Mouse (Mus musculus) embryonic facial prominence, embryonic 13.5 days (tissue): ENCODE results near the gene Nlgn1. TPM values are rescaled to one million over a fixed set of nuclear protein-coding genes. Genes with fewer than 3 reads are reported as not detected.
"Not testable (repeated sequence)": the region's sequence is repeated elsewhere in the genome, so short reads cannot be mapped to it uniquely, and the experiment has no call there.

Experiments used
- ATAC-seq: fragments of 200-750 bp; cut with Nextera tagmentation; 2 replicates; pipeline ENCODE4 v1.8.0; 2017; ENCODE audit warnings: low read depth; ENCODE audit not compliant: insufficient number of reproducible peaks, insufficient read depth, low FRiP score, low TSS enrichment
- H3K27ac ChIP-seq: fragments of 300-500 bp; sonication (generic); 2 replicates; pipeline ENCODE4 v1.5.1; 2015; ENCODE audit warnings: moderate library complexity, mild to moderate bottlenecking, inconsistent platforms
- H3K27me3 ChIP-seq: fragments of 300-500 bp; sonication (generic); 2 replicates; pipeline ENCODE4 v1.6.1; 2015; ENCODE audit warnings: mild to moderate bottlenecking, inconsistent platforms
- H3K36me3 ChIP-seq: fragments of 300-500 bp; sonication (generic); 2 replicates; pipeline ENCODE4 v1.6.1; 2015; ENCODE audit warnings: mild to moderate bottlenecking, inconsistent platforms
- H3K4me1 ChIP-seq: fragments of 300-500 bp; sonication (generic); 2 replicates; pipeline ENCODE4 v1.6.1; 2015; ENCODE audit warnings: inconsistent platforms
- H3K4me2 ChIP-seq: fragments of 300-500 bp; sonication (generic); 2 replicates; pipeline ENCODE4 v1.6.1; 2015; ENCODE audit warnings: moderate library complexity, mild to moderate bottlenecking, inconsistent platforms
- H3K4me3 ChIP-seq: fragments of 300-500 bp; sonication (generic); 2 replicates; pipeline ENCODE4 v1.5.1; 2015; ENCODE audit warnings: mild to moderate bottlenecking, inconsistent platforms
- H3K9ac ChIP-seq: fragments of 300-500 bp; sonication (generic); 2 replicates; pipeline ENCODE4 v1.6.1; 2015; ENCODE audit warnings: mild to moderate bottlenecking, inconsistent platforms
- H3K9me3 ChIP-seq: fragments of 300-500 bp; sonication (generic); 2 replicates; pipeline ENCODE4 v1.6.1; 2016; ENCODE audit warnings: inconsistent platforms
- WGBS: fragments of 180-500 bp; shearing (Covaris S2); methylation state at CpG from one replicate; pipeline ENCODE4 v1.1.7; 2015; ENCODE audit warnings: mixed read lengths; 5-methylcytosine and 5-hydroxymethylcytosine counted together
- polyA plus RNA-seq: library from polyadenylated mRNA; unstranded; fragments of >200 nt; fragmentation: Nextera tagmentation; extraction: Ambion mirVana; gene quantifications from 2 replicates; pipeline ENCODE4 v1.2.1, GENCODE M21; 2015

Nlgn1 gene
- polyA plus RNA-seq, 1 experiment from 2014 or later: 2.7 TPM

DNA sequence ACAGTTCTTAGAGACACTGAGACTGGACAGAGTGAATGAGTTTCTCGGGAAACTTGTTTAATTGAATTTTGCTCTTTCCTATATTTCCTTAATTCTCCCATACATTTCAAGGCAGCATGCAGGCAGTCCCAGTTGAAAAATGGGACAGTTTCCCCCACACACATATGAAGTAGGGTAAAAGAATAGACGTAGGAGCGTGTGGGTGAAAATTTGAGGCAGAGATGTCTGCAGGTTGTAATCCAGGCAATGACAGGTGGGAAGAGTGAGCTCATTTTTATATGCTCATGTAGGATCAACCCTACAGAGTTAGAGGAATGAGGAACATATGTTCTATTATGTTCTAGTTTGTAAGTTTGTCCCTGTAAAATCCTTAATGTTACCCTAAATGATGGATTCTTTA is 757.4 kb downstream of the Nlgn1 start:
- WGBS: 79% methylated on average over 3 of the region's 3 CpGs
- no peak overlapping the region for H3K27ac ChIP-seq
- H3K9ac ChIP-seq: no peak overlapping the region
- H3K4me1 ChIP-seq: no peaks in the 10 kb centered on the region
- H3K36me3 ChIP-seq: no peaks in the 10 kb centered on the region
- H3K4me3 ChIP-seq: no peak overlapping the region
- H3K4me2 ChIP-seq: no peak overlapping the region
- H3K27me3 ChIP-seq: no peaks in the 10 kb centered on the region
- no peaks in the 10 kb centered on the region for H3K9me3 ChIP-seq
- no peak for ATAC-seq

GRCm38 (mm10) chr3:25558513-25558912 is 773.7 kb downstream of the Nlgn1 start:
- H3K36me3 ChIP-seq, H3K4me2 ChIP-seq, ATAC-seq, H3K4me1 ChIP-seq, H3K27ac ChIP-seq, H3K27me3 ChIP-seq, H3K9ac ChIP-seq, H3K4me3 ChIP-seq, H3K9me3 ChIP-seq: not testable (repeated sequence)
- WGBS: 90% methylated on average over 1 of the region's 1 CpGs

DNA sequence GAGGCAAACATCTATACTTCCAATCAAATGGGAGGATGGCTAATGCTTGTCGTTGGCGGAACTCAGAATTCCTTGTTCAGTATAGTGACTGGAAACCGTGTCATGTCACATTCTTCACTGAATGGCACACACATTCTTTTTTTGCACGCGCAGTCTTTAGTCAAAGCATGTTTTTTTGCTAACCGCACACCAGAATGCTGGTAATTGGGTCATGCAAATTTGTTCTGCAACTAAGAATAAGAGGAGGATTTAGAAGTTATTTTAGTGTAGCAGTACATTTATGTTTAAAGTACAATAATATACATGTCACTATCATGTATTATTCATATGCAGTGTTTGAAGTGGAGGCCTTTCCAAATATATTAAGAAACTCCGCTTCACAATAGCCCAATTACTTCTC is 783.2 kb downstream of the Nlgn1 start:
- not testable (repeated sequence) for H3K9me3 ChIP-seq, H3K4me3 ChIP-seq, H3K36me3 ChIP-seq, H3K27ac ChIP-seq, H3K4me2 ChIP-seq, H3K27me3 ChIP-seq, H3K9ac ChIP-seq, H3K4me1 ChIP-seq, ATAC-seq
- 90% methylated on average over 7 of the region's 7 CpGs for WGBS

- not testable (repeated sequence) for ATAC-seq, H3K4me3 ChIP-seq, H3K4me2 ChIP-seq, H3K9me3 ChIP-seq, H3K27me3 ChIP-seq, H3K27ac ChIP-seq, H3K4me1 ChIP-seq, H3K9ac ChIP-seq, H3K36me3 ChIP-seq
- 66% methylated on average over 2 of the region's 3 CpGs for WGBS
Observed at GRCm38 (mm10) chr3:25524236-25524635, 808.0 kb downstream of the Nlgn1 start.

DNA sequence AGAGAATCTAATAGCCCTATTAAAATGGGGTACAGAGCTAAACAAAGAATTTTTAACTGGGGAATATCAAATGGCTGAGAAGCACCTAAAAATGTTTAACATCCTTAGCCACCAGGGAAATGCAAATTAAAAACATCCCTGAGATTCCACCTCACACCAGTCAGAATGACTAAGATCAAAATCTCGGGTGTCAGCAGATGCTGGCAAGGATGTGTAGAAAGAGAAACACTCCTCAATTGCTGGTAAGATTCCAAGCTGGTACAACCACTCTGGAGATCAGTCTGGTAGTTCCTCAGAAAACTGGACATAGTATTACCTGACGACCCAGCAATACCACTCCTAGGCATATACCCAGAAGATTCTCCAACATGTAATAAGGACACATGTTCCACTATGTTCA is 869.2 kb downstream of the Nlgn1 start:
- Histone ChIP-seq H3K9me3 (no peaks in the 10 kb centered on the region), H3K4me2 (no peak overlapping the region)
- ATAC-seq: no peak

GRCm38 (mm10) chr3:25456250-25456860 is 875.9 kb downstream of the Nlgn1 start:
- no peak overlapping the region for H3K9ac ChIP-seq
- no peaks in the 10 kb centered on the region for H3K36me3 ChIP-seq
- ATAC-seq: no peak
- WGBS: 50% methylated on average over 8 of the region's 8 CpGs
- H3K27ac ChIP-seq: no peak overlapping the region
- no peak overlapping the region for H3K4me3 ChIP-seq
- no peaks in the 10 kb centered on the region for H3K27me3 ChIP-seq
- H3K4me2 ChIP-seq: no peak overlapping the region
- no peaks in the 10 kb centered on the region for H3K9me3 ChIP-seq
- H3K4me1 ChIP-seq: no peaks in the 10 kb centered on the region

More for the DNA sequence above, 869.2 kb downstream of the Nlgn1 start:
- 59% methylated on average over 2 of the region's 2 CpGs for WGBS
- Histone ChIP-seq H3K9ac (no peak overlapping the region), H3K4me1 (no peaks in the 10 kb centered on the region), H3K27ac (no peak overlapping the region), H3K36me3 (no peaks in the 10 kb centered on the region), H3K27me3 (no peaks in the 10 kb centered on the region), H3K4me3 (no peak overlapping the region)

DNA sequence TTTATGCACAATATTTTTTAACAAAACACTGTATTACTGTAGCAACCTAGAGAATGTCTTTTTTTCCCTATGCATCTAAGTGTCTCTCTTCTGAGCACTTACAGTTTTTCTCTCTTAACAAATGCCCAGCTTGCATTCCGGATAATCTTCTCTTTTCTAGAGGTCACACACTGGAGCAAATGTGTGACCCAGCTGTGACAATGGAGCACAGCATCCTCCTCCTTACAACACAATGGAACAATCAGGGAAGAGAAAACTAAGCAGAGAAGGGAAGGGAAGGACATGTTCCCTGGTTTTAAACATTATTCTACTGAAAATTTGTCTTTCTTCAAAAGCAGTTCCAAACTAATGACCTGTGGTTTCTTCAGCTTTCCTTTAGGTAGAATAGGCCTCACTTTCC is 879.9 kb downstream of the Nlgn1 start:
- H3K4me2 ChIP-seq: no peak overlapping the region
- ATAC-seq: no peak
- WGBS: 55% methylated on average over 1 of the region's 1 CpGs

DNA sequence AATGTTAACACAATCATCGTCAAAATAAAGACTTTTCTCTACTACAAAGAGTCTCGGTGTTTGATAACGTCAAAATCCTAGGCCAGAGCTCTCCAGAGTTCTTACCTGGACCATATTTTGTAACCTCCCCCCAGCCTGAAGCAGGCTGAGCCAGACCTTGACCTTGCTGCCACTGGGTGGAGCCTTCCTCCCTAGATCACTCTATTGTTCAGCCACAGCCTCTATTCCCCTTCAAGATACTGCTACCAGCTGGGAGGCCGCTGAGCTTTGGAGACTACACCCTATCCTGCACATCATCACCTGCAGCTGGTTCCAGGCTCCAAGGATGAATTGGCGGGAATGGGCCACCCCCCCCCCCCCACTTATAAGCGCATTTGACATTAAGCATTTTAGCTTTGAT is 881.8 kb downstream of the Nlgn1 start:
- H3K9ac ChIP-seq: no peak overlapping the region
- H3K27me3 ChIP-seq: no peaks in the 10 kb centered on the region
- H3K4me1 ChIP-seq: no peaks in the 10 kb centered on the region
- ATAC-seq: no peak
- no peaks in the 10 kb centered on the region; the same call in 1 of the 2 replicates for H3K9me3 ChIP-seq
- no peaks in the 10 kb centered on the region for H3K36me3 ChIP-seq
- no peak overlapping the region for H3K4me3 ChIP-seq
- H3K4me2 ChIP-seq: no peak overlapping the region
- H3K27ac ChIP-seq: no peak overlapping the region
- WGBS: 64% methylated on average over 6 of the region's 6 CpGs

More for the DNA sequence above, 879.9 kb downstream of the Nlgn1 start:
- H3K27me3 ChIP-seq: no peaks in the 10 kb centered on the region
- H3K9ac ChIP-seq: no peak overlapping the region
- no peak overlapping the region for H3K27ac ChIP-seq
- no peak overlapping the region for H3K4me3 ChIP-seq
- H3K9me3 ChIP-seq: no peaks in the 10 kb centered on the region; the same call in 1 of the 2 replicates
- H3K4me1 ChIP-seq: no peaks in the 10 kb centered on the region
- no peaks in the 10 kb centered on the region for H3K36me3 ChIP-seq

- no peak overlapping the region for H3K4me3 ChIP-seq
- no peak overlapping the region for H3K9ac ChIP-seq
- H3K27me3 ChIP-seq: no peaks in the 10 kb centered on the region
- WGBS: 34% methylated on average over 4 of the region's 4 CpGs
- no peaks in the 10 kb centered on the region; the same call in 1 of the 2 replicates for H3K9me3 ChIP-seq
- H3K36me3 ChIP-seq: no peaks in the 10 kb centered on the region
- H3K27ac ChIP-seq: no peak overlapping the region
- H3K4me2 ChIP-seq: no peak overlapping the region
- no peaks in the 10 kb centered on the region for H3K4me1 ChIP-seq
- ATAC-seq: no peak
Observed at GRCm38 (mm10) chr3:25449356-25449755, 882.9 kb downstream of the Nlgn1 start.

DNA sequence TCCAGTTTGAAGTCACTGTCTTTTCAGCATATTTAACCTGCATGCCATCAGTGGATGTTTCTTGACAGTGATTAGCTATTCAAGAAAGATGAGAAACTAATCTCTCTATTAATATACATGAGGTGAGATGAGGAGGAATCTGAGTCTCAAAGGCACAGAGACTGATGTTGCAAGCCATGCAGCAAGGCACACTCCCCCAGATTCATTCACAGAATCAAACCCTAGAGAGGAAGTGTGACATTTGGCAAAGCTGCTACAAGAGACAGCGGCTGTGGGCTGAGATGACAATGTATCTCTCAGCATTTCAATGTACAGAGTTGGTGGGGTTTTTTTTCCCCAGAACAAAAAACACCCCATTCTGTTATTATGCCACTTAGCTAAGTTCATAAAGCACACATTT is 885.1 kb downstream of the Nlgn1 start:
- H3K4me3 ChIP-seq: no peak overlapping the region
- H3K36me3 ChIP-seq: no peaks in the 10 kb centered on the region
- H3K4me2 ChIP-seq: no peak overlapping the region
- ATAC-seq: no peak
- no peak overlapping the region for H3K27ac ChIP-seq
- no peaks in the 10 kb centered on the region; the same call in 1 of the 2 replicates for H3K9me3 ChIP-seq
- WGBS: 83% methylated on average over 1 of the region's 1 CpGs
- H3K4me1 ChIP-seq: no peaks in the 10 kb centered on the region
- H3K27me3 ChIP-seq: no peaks in the 10 kb centered on the region
- H3K9ac ChIP-seq: no peak overlapping the region

DNA sequence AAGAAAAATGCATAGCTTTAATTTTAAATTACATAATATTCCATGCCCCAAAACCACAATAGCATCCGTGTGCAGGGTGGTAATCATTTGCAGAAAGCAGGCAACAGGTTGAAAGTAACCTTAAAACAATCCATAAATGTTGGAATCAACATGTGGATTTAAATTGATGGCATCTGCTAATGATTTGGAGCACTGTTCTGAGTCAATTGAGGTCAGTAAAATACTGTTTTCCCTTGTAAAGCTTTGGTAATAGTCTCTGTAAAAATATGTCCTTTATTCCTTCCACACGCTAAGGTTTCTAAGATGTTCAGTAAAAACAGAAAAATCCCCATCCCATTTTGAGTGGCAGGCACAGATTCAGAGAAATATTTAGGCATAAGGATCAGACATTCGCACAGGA is 888.6 kb downstream of the Nlgn1 start:
- Histone ChIP-seq H3K4me3 (no peak overlapping the region), H3K4me1 (no peaks in the 10 kb centered on the region), H3K9ac (no peak overlapping the region), H3K9me3 (no peaks in the 10 kb centered on the region; the same call in 1 of the 2 replicates), H3K27ac (no peak overlapping the region), H3K27me3 (no peaks in the 10 kb centered on the region), H3K4me2 (no peak overlapping the region), H3K36me3 (no peaks in the 10 kb centered on the region)
- 24% methylated on average over 3 of the region's 3 CpGs for WGBS
- ATAC-seq: no peak

DNA sequence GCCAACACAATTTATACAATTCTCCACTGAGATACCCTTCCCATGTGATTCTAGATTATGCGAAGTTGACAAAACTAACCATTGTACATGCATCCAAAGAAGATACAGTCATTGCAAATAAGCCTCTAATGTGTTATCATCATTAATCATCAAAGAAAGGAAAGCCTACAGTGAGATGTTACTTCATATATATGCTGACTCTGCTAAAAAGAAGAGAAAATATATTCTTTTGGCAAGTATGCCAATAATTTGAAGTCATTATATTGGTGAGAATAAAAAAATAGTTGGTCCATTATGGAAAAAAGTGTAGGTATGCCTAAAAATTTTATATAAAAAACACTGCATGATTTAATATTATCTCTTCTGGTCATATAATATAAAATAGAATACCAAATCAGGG is 889.6 kb downstream of the Nlgn1 start:
- Histone ChIP-seq H3K36me3 (no peaks in the 10 kb centered on the region), H3K9me3 (no peaks in the 10 kb centered on the region), H3K4me1 (no peaks in the 10 kb centered on the region), H3K4me2 (no peak overlapping the region), H3K27ac (no peak overlapping the region), H3K9ac (no peak overlapping the region), H3K4me3 (no peak overlapping the region), H3K27me3 (no peaks in the 10 kb centered on the region)
- ATAC-seq: no peak
- 85% methylated on average over 1 of the region's 1 CpGs for WGBS
